Mouse (Mus musculus) liver, adult (tissue): ENCODE measurements at regions not wholly inside any gene's neighbourhood (a gene's known extent, or its start where the extent isn't known, plus 50 kb on each side); places are given as distances from the start of the nearest gene placed in this dataset.

ENCODE experiments used
- GATA4 ChIP-seq: IDR thresholded peaks from 2 replicates; pipeline ENCODE4 v1.6.1; 2014; ENCODE audit warnings: mild to moderate bottlenecking, low read length; ENCODE audit not compliant: insufficient replicate concordance

- TF ChIP-seq GATA4: no peak
Measured at GRCm38 (mm10) chr12:77633981-77634650, 396.2 kb downstream of the Fut8 start.

- no peak for TF ChIP-seq GATA4
Measured at GRCm38 (mm10) chr12:77638266-77638665, 400.3 kb downstream of the Fut8 start.

GRCm38 (mm10) chr12:77642336-77642735, 404.4 kb downstream of the Fut8 start:
- no peak for TF ChIP-seq GATA4

GRCm38 (mm10) chr12:77647841-77648240, 409.9 kb downstream of the Fut8 start:
- no peak for TF ChIP-seq GATA4

- TF ChIP-seq GATA4: no peak
Measured at GRCm38 (mm10) chr12:77654282-77654681, 416.4 kb downstream of the Fut8 start.

GRCm38 (mm10) chr12:77657060-77657459, 419.1 kb downstream of the Fut8 start:
- no peak for TF ChIP-seq GATA4

- TF ChIP-seq GATA4: no peak
Measured at GRCm38 (mm10) chr12:77657878-77658277, 420.0 kb downstream of the Fut8 start.

- TF ChIP-seq GATA4: no peak
Measured at GRCm38 (mm10) chr12:77663180-77663579, 425.3 kb downstream of the Fut8 start.

GRCm38 (mm10) chr12:77663665-77664374, 425.9 kb downstream of the Fut8 start:
- TF ChIP-seq GATA4: no peak

GRCm38 (mm10) chr12:77666411-77666810, 428.5 kb downstream of the Fut8 start:
- no peak for TF ChIP-seq GATA4

- TF ChIP-seq GATA4: no peak
Measured at GRCm38 (mm10) chr12:77667151-77667874, 429.4 kb downstream of the Fut8 start.

- no peak for TF ChIP-seq GATA4
Measured at GRCm38 (mm10) chr12:77667875-77668204, 429.9 kb downstream of the Fut8 start.

GRCm38 (mm10) chr12:77670531-77670930, 432.6 kb downstream of the Fut8 start:
- TF ChIP-seq GATA4: no peak

GRCm38 (mm10) chr12:77674352-77674751, 436.4 kb downstream of the Fut8 start:
- no peak for TF ChIP-seq GATA4

GRCm38 (mm10) chr12:77674755-77675154, 436.8 kb downstream of the Fut8 start:
- TF ChIP-seq GATA4: no peak

- TF ChIP-seq GATA4: no peak
Measured at GRCm38 (mm10) chr12:77678040-77678439, 440.1 kb downstream of the Fut8 start.
